Mouse (Mus musculus) embryo, embryonic 11 days (tissue): ENCODE data around the gene Mboat7.

ENCODE experiments used
- DNase-seq: peaks from one replicate; pipeline ENCODE4 v3.0.0-alpha.2; 2015

Mboat7 gene

GRCm38 (mm10) chr7:3692382-3692986 is 839 bp downstream of the Mboat7 start, which contains the start of gene Tsen34:
Gene Tsen34 (plus strand): TSS chr7:3692863.
- DNase-seq: no peak

- DNase-seq: no peak
These were observed 1.4 kb downstream of the Mboat7 start for GRCm38 (mm10) chr7:3691919-3692318.

- no peak for DNase-seq
These were observed 7.7 kb downstream of the Mboat7 start for GRCm38 (mm10) chr7:3685400-3686187.

- DNase-seq: no peak
These were observed 8.6 kb downstream of the Mboat7 start for GRCm38 (mm10) chr7:3684698-3685097.

GRCm38 (mm10) chr7:3683908-3684550 is 9.3 kb downstream of the Mboat7 start:
- DNase-seq: peak; percentile 19

GRCm38 (mm10) chr7:3677342-3677741 is 16.0 kb downstream of the Mboat7 start, which contains the start of gene Tmc4:
Gene Tmc4 (minus strand): TSS chr7:3677553.
- DNase-seq: no peak

- DNase-seq: no peak
These were observed 17.0 kb downstream of the Mboat7 start for GRCm38 (mm10) chr7:3676371-3676770.

GRCm38 (mm10) chr7:3675228-3675548 is 18.1 kb downstream of the Mboat7 start:
- DNase-seq: no peak

- DNase-seq: peak; percentile 86
These were observed 18.7 kb downstream of the Mboat7 start for GRCm38 (mm10) chr7:3674507-3675227.

GRCm38 (mm10) chr7:3666921-3667391 is 26.4 kb downstream of the Mboat7 start:
- peak; percentile 24 for DNase-seq

- peak; percentile 96 for DNase-seq
These were observed 27.9 kb downstream of the Mboat7 start, which contains the start of gene Leng1 for GRCm38 (mm10) chr7:3665215-3666114. Gene Leng1 (minus strand): TSS chr7:3665840.

- DNase-seq: peak; percentile 37
These were observed 28.7 kb downstream of the Mboat7 start for GRCm38 (mm10) chr7:3664524-3665214.

- DNase-seq: no peak
These were observed 34.7 kb downstream of the Mboat7 start for GRCm38 (mm10) chr7:3658578-3658977.

GRCm38 (mm10) chr7:3656966-3657365 is 36.4 kb downstream of the Mboat7 start:
- DNase-seq: no peak

GRCm38 (mm10) chr7:3646641-3647040 is 46.7 kb downstream of the Mboat7 start:
- DNase-seq: no peak

GRCm38 (mm10) chr7:3646188-3646587 is 47.1 kb downstream of the Mboat7 start:
- DNase-seq: no peak

- DNase-seq: no peak
These were observed 47.8 kb downstream of the Mboat7 start for GRCm38 (mm10) chr7:3645488-3646025.

GRCm38 (mm10) chr7:3644672-3645487 is 48.4 kb downstream of the Mboat7 start, which contains the start of gene Cnot3:
Gene Cnot3 (plus strand): TSS chr7:3645268.
- peak; percentile 98 for DNase-seq

GRCm38 (mm10) chr7:3644348-3644671 is 49.0 kb downstream of the Mboat7 start:
- DNase-seq: no peak

- DNase-seq: no peak
These were observed 49.5 kb downstream of the Mboat7 start for GRCm38 (mm10) chr7:3643843-3644242.
